Mouse (Mus musculus) neural tube, embryonic 11.5 days (tissue): Measurements from ENCODE around the gene Abi1. TPM values are rescaled to one million over a fixed set of nuclear protein-coding genes. Genes with fewer than 3 reads are reported as not detected.
A peak's percentile ranks its signal among the peaks of the same experiment; 100 is the strongest.

ENCODE experiments used
- ATAC-seq: fragments of 200-750 bp; cut with Nextera tagmentation; 2 replicates; pipeline ENCODE4 v1.8.0; 2017; ENCODE audit warnings: moderate number of reproducible peaks, mild to moderate bottlenecking, moderate TSS enrichment, moderate library complexity; ENCODE audit not compliant: insufficient read depth, low FRiP score, low TSS enrichment
- DNase-seq: peaks from one replicate; pipeline ENCODE4 v3.0.0-alpha.2; 2015; ENCODE audit warnings: low spot score
- H3K27ac ChIP-seq: fragments of 300-500 bp; sonication (generic); 2 replicates; pipeline ENCODE4 v1.5.1; 2014; ENCODE audit warnings: low read depth, mild to moderate bottlenecking, low read length
- H3K27me3 ChIP-seq: fragments of 300-500 bp; sonication (generic); 2 replicates; pipeline ENCODE4 v1.6.1; 2014; ENCODE audit warnings: mild to moderate bottlenecking, low read length, mixed read lengths; ENCODE audit not compliant: control insufficient read depth, insufficient read depth
- H3K36me3 ChIP-seq: fragments of 300-500 bp; sonication (generic); 2 replicates; pipeline ENCODE4 v1.6.1; 2014; ENCODE audit warnings: mild to moderate bottlenecking, low read length, moderate library complexity, mixed read lengths; ENCODE audit not compliant: control insufficient read depth, insufficient read depth
- H3K4me1 ChIP-seq: fragments of 300-500 bp; sonication (generic); 2 replicates; pipeline ENCODE4 v1.6.1; 2014; ENCODE audit warnings: low read length, mixed read lengths; ENCODE audit not compliant: control insufficient read depth, insufficient read depth
- H3K4me2 ChIP-seq: fragments of 300-500 bp; sonication (generic); 2 replicates; pipeline ENCODE4 v1.6.1; 2014; ENCODE audit warnings: low read depth, mild to moderate bottlenecking, moderate library complexity
- H3K4me3 ChIP-seq: fragments of 300-500 bp; sonication (generic); 2 replicates; pipeline ENCODE4 v1.5.1; 2014; ENCODE audit warnings: low read depth, low read length
- H3K9ac ChIP-seq: fragments of 300-500 bp; sonication (generic); 2 replicates; pipeline ENCODE4 v1.6.1; 2014; ENCODE audit warnings: mild to moderate bottlenecking, low read length
- H3K9me3 ChIP-seq: fragments of 300-500 bp; sonication (generic); 2 replicates; pipeline ENCODE4 v1.6.1; 2016; ENCODE audit warnings: low read length; ENCODE audit not compliant: control insufficient read depth
- WGBS: fragments of 180-500 bp; shearing (Covaris S2); extraction: QIAGEN DNeasy Blood & Tissue Kit; methylation state at CpG from one replicate; pipeline ENCODE4 v1.1.7; 2014; 5-methylcytosine and 5-hydroxymethylcytosine counted together
- polyA plus RNA-seq: library from polyadenylated mRNA; unstranded; fragments of >200 nt; fragmentation: Nextera tagmentation; extraction: Ambion mirVana; gene quantifications from 2 replicates; pipeline ENCODE4 v1.2.1, GENCODE M21; 2014

The Abi1 gene
- polyA plus RNA-seq: 47.1 and 48.1 TPM in 2 replicates

- no peaks in the 10 kb centered on the region for H3K36me3 ChIP-seq
- peak within 1 kb of the TSS; percentile 94 for H3K27ac ChIP-seq
- no peaks in the 10 kb centered on the region for H3K9me3 ChIP-seq
- WGBS: 4% methylated on average over 24 of the region's 24 CpGs
- H3K27me3 ChIP-seq: no peaks in the 10 kb centered on the region
- DNase-seq (peak; percentile 91), ATAC-seq (peak; percentile 97)
- H3K4me1 ChIP-seq: 0 out of 2 replicates have a peak, but pooled peaks cover 2% of the 10 kb centered on the region
- H3K9ac ChIP-seq: peak within 1 kb of the TSS; percentile 96
- H3K4me3 ChIP-seq: peak within 1 kb of the TSS; percentile 94
- H3K4me2 ChIP-seq: peak within 1 kb of the TSS; percentile 82
Observed at GRCm38 (mm10) chr2:23040001-23040646, at the start of gene Abi1. Gene Abi1, minus strand, starts transcription at chr2:23040241.

GRCm38 (mm10) chr2:23084540-23084939 lies 44.5 kb upstream of the Abi1 start:
- Histone ChIP-seq H3K4me3 (no peak overlapping the region), H3K9me3 (no peaks in the 10 kb centered on the region), H3K4me2 (no peak overlapping the region), H3K27ac (no peak overlapping the region), H3K27me3 (no peaks in the 10 kb centered on the region), H3K4me1 (no peaks in the 10 kb centered on the region), H3K9ac (no peak overlapping the region), H3K36me3 (no peaks in the 10 kb centered on the region)
- no peak for ATAC-seq
- no peak for DNase-seq
- 95% methylated on average over 8 of the region's 8 CpGs for WGBS

- 100% methylated on average over 2 of the region's 2 CpGs for WGBS
- no peaks in the 10 kb centered on the region for H3K4me1 ChIP-seq
Observed at GRCm38 (mm10) chr2:23078588-23078987, 38.5 kb upstream of the Abi1 start.

DNA sequence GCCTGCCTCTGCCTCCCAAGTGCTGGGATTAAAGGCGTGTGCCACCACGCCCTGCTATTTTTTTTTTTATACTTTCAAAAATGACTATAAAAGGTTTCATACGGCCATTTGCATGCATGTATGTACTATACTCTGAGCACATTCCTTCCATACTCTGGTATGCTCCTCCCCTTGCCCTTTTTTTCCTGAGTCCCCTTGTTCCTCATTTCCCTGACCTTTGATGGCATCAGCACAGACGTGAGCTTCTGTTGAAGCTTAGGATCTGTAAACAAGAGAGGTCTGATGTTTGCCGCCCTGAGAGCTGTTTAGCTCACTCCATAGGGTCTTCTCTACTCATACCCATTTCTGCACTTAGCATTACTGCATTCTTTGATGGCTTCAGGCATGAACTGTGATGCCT lies 37.7 kb upstream of the Abi1 start:
- no peak overlapping the region for H3K27ac ChIP-seq
- peaks cover 4% of the 10 kb centered on the region; the same call in 1 of the 2 replicates for H3K36me3 ChIP-seq
- DNase-seq (no peak), ATAC-seq (no peak)
- no peaks in the 10 kb centered on the region for H3K9me3 ChIP-seq
- no peak overlapping the region for H3K4me3 ChIP-seq
- no peaks in the 10 kb centered on the region for H3K4me1 ChIP-seq
- 89% methylated on average over 5 of the region's 5 CpGs for WGBS
- H3K27me3 ChIP-seq: no peaks in the 10 kb centered on the region
- no peak overlapping the region for H3K9ac ChIP-seq
- no peak overlapping the region for H3K4me2 ChIP-seq

More at GRCm38 (mm10) chr2:23078588-23078987, 38.5 kb upstream of the Abi1 start:
- H3K4me2 ChIP-seq: no peak overlapping the region
- no peak overlapping the region for H3K4me3 ChIP-seq
- no peaks in the 10 kb centered on the region for H3K9me3 ChIP-seq
- ATAC-seq: no peak
- H3K9ac ChIP-seq: no peak overlapping the region
- no peaks in the 10 kb centered on the region for H3K27me3 ChIP-seq
- peaks cover 4% of the 10 kb centered on the region; the same call in 1 of the 2 replicates for H3K36me3 ChIP-seq
- DNase-seq: no peak
- no peak overlapping the region for H3K27ac ChIP-seq

GRCm38 (mm10) chr2:23076783-23077182 lies 36.7 kb upstream of the Abi1 start:
- no peak overlapping the region for H3K4me2 ChIP-seq
- no peaks in the 10 kb centered on the region for H3K4me1 ChIP-seq
- H3K27ac ChIP-seq: no peak overlapping the region
- no peak overlapping the region for H3K4me3 ChIP-seq
- H3K36me3 ChIP-seq: peaks cover 4% of the 10 kb centered on the region; the same call in 1 of the 2 replicates
- no peaks in the 10 kb centered on the region for H3K9me3 ChIP-seq
- no peak overlapping the region for H3K9ac ChIP-seq
- DNase-seq: no peak
- no peak for ATAC-seq
- H3K27me3 ChIP-seq: no peaks in the 10 kb centered on the region

GRCm38 (mm10) chr2:23075846-23076245 lies 35.8 kb upstream of the Abi1 start:
- Histone ChIP-seq H3K27ac (no peak overlapping the region), H3K27me3 (no peaks in the 10 kb centered on the region), H3K9ac (no peak overlapping the region), H3K4me2 (no peak overlapping the region), H3K4me3 (no peak overlapping the region), H3K36me3 (peaks cover 4% of the 10 kb centered on the region; the same call in 1 of the 2 replicates), H3K9me3 (no peaks in the 10 kb centered on the region), H3K4me1 (no peaks in the 10 kb centered on the region)
- DNase-seq (no peak), ATAC-seq (no peak)

DNA sequence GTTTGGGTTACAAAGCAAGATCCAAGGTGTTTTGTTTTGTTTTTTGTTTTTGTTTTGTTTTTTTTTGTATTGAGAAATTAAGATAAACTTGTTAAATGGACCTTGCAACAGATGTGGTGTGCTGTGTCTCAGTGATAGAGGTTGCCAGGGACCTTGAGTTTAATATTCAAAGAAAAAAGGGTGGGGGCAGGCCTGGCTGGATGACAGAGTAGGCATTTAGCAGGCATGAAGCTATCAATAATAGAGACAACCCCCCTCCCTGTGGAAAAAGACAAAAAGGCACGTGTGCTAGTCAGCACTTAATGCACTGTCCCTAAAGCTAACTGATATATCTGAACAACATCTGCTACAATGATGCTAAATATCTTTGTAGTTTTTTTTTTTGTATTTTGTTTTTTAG lies 31.4 kb upstream of the Abi1 start:
- H3K4me2 ChIP-seq: no peak overlapping the region
- H3K9me3 ChIP-seq: no peaks in the 10 kb centered on the region
- H3K4me1 ChIP-seq: no peaks in the 10 kb centered on the region
- H3K9ac ChIP-seq: no peak overlapping the region
- WGBS: 59% methylated on average over 1 of the region's 1 CpGs
- H3K4me3 ChIP-seq: no peak overlapping the region
- ATAC-seq: no peak
- H3K27me3 ChIP-seq: no peaks in the 10 kb centered on the region
- DNase-seq: no peak
- H3K36me3 ChIP-seq: no peaks in the 10 kb centered on the region
- H3K27ac ChIP-seq: no peak overlapping the region

GRCm38 (mm10) chr2:23070491-23070890 lies 30.4 kb upstream of the Abi1 start:
- ATAC-seq (no peak), DNase-seq (no peak)
- H3K27ac ChIP-seq: no peak overlapping the region
- H3K36me3 ChIP-seq: no peaks in the 10 kb centered on the region
- 92% methylated on average over 2 of the region's 2 CpGs for WGBS
- no peaks in the 10 kb centered on the region for H3K9me3 ChIP-seq
- H3K4me3 ChIP-seq: no peak overlapping the region
- no peak overlapping the region for H3K9ac ChIP-seq
- H3K27me3 ChIP-seq: no peaks in the 10 kb centered on the region
- no peaks in the 10 kb centered on the region for H3K4me1 ChIP-seq
- H3K4me2 ChIP-seq: no peak overlapping the region
